Comparison of ENCODE assay signal across 10 mouse cellular contexts in genomic region chr5:112335473-112335872, GRCm38 (mm10). TPM values are rescaled to one million over a fixed set of nuclear protein-coding genes. Genes with fewer than 3 reads are reported as not detected.
DNase-seq lines count a peak whose midpoint lies in the region; ATAC-seq and TF ChIP-seq lines count a peak whose summit lies in the region.
"Had no signal": no experiment of that assay in that cellular context is flagged by ENCODE, and none has a peak within 500 bp of the region (broad histone marks: within the 10 kb centered on the region; RNA-seq: fewer than 3 reads in every experiment).

No protein-coding gene starts in this region.

- TF ChIP-seq POLR2A in testis, adult 2 months (IDR thresholded peaks at IDR 0.05; ENCODE audit: control insufficient read depth, low read depth, low read length): no peak

- no peaks in the 10 kb centered on the region for H3K4me1 ChIP-seq in testis, adult 2 months (ENCODE audit: control insufficient read depth, insufficient read depth, low read length)
- H3K4me1 ChIP-seq in embryonic facial prominence, embryonic 11.5 days (ENCODE audit: control insufficient read depth, insufficient read depth, low read length): no peaks in the 10 kb centered on the region
- H3K4me1 ChIP-seq: heart, embryonic 13.5 days; neural tube, embryonic 13.5 days had no signal

- TF ChIP-seq CTCF in testis, adult 2 months (IDR thresholded peaks at IDR 0.05; ENCODE audit: control insufficient read depth, insufficient read depth, insufficient replicate concordance, low read depth, low read length): peak; percentile 63; the same call in 1 of the 2 replicates

- H3K4me2 ChIP-seq in embryonic facial prominence, embryonic 11.5 days (ENCODE audit: low read depth, low read length): no peak overlapping the region
- H3K4me2 ChIP-seq: heart, embryonic 13.5 days; neural tube, embryonic 13.5 days had no signal

- no peak overlapping the region for H3K27ac ChIP-seq in testis, adult 2 months (ENCODE audit: control insufficient read depth, insufficient read depth, low read depth, low read length)
- H3K27ac ChIP-seq in embryonic facial prominence, embryonic 11.5 days (replicated peaks; ENCODE audit: low read depth, low read length): no peak overlapping the region
- H3K27ac ChIP-seq: heart, embryonic 13.5 days; neural tube, embryonic 13.5 days had no signal

- H3K9ac ChIP-seq in embryonic facial prominence, embryonic 11.5 days (replicated peaks; ENCODE audit: low read length): no peak overlapping the region
- H3K9ac ChIP-seq: heart, embryonic 13.5 days; neural tube, embryonic 13.5 days had no signal

- no peak for ATAC-seq in embryonic facial prominence, embryonic 11.5 days (replicated peaks; ENCODE audit: insufficient number of reproducible peaks, low FRiP score, low TSS enrichment, low read depth)
- ATAC-seq in megakaryocyte, adult 5-6 weeks (ENCODE audit: poor library complexity, severe bottlenecking): peak; percentile 84

- no peak overlapping the region for H3K4me3 ChIP-seq in testis, adult 2 months (ENCODE audit: control insufficient read depth, low read depth, low read length)
- H3K4me3 ChIP-seq in embryonic facial prominence, embryonic 11.5 days (ENCODE audit: low read depth, low read length): no peak overlapping the region
- H3K4me3 ChIP-seq: heart, embryonic 13.5 days; neural tube, embryonic 13.5 days had no signal

- H3K36me3 ChIP-seq in testis, adult 2 months (ENCODE audit: control insufficient read depth, insufficient read depth, low read length): peaks cover 6% of the 10 kb centered on the region
- peaks cover 23% of the 10 kb centered on the region for H3K36me3 ChIP-seq in embryonic facial prominence, embryonic 11.5 days (replicated peaks; ENCODE audit: control insufficient read depth, insufficient read depth, low read depth, low read length)
- H3K36me3 ChIP-seq in splenic B cell, adult 2 months (ENCODE audit: control insufficient read depth, insufficient read depth, low read length, poor library complexity, severe bottlenecking): peaks cover 24% of the 10 kb centered on the region

- peak; percentile 50 to 54 for DNase-seq in adrenal gland, adult 18-20 months (ENCODE audit: low spot score in 2 of 2)
- no peak for DNase-seq in adrenal gland, postnatal 4 days (ENCODE audit: low spot score in 2 of 2)
- no peak for DNase-seq in testis, postnatal 14 days (ENCODE audit: low spot score)
- peak; percentile 68 for DNase-seq in embryonic facial prominence, embryonic 11.5 days (ENCODE audit: low spot score)
- peak; percentile 69 for DNase-seq in kidney, postnatal 14 days
- DNase-seq in splenic B cell, adult 2 months (ENCODE audit: low read depth, low spot score): peak; percentile 78

- no peaks in the 10 kb centered on the region for H3K9me3 ChIP-seq in embryonic facial prominence, embryonic 11.5 days (replicated peaks; ENCODE audit: control insufficient read depth, low read length)
- H3K9me3 ChIP-seq: heart, embryonic 13.5 days; neural tube, embryonic 13.5 days had no signal

- no peaks in the 10 kb centered on the region for H3K27me3 ChIP-seq in testis, adult 2 months (ENCODE audit: control insufficient read depth, insufficient read depth, low read length)
- no peaks in the 10 kb centered on the region for H3K27me3 ChIP-seq in embryonic facial prominence, embryonic 11.5 days (ENCODE audit: control insufficient read depth, insufficient read depth, low read length)
- H3K27me3 ChIP-seq in splenic B cell, adult 2 months (ENCODE audit: control insufficient read depth, insufficient read depth, low read length, poor library complexity, severe bottlenecking): no peaks in the 10 kb centered on the region
- H3K27me3 ChIP-seq: heart, embryonic 13.5 days; neural tube, embryonic 13.5 days had no signal

- 31% methylated on average over 2 of the region's 2 CpGs for WGBS in embryonic facial prominence, embryonic 11.5 days

RNA-seq across cellular contexts. Expression of gene Srrd, which starts 7.4 kb away (rescaled TPM):
- total RNA-seq in adrenal gland, adult 18-20 months (2021): 10 to 100 TPM; 60.5 to 65.1 TPM
- 10 to 100 TPM; 21.4 to 28.4 TPM for total RNA-seq in adrenal gland, postnatal 4 days (2021)
- 107 and 118 TPM in 2 replicates for polyA plus RNA-seq in testis, adult 2 months (2012; rRNA removed)
- 45.7 and 52.8 TPM in 2 replicates for polyA plus RNA-seq in embryonic facial prominence, embryonic 11.5 days (2014; fragmentation: Nextera tagmentation; extraction: Ambion mirVana)
- total RNA-seq in megakaryocyte, adult 5-6 weeks (2015): 31.2 and 35.1 TPM in 2 replicates
- total RNA-seq in megakaryocyte, adult 5-6 weeks (2017): 20.7 and 21.7 TPM in 2 replicates

RNA-seq across cellular contexts. Expression of gene Hps4, which starts 7.4 kb away (rescaled TPM):
- total RNA-seq in adrenal gland, adult 18-20 months (2021): 10 to 100 TPM; 54.1 to 60.5 TPM
- total RNA-seq in adrenal gland, postnatal 4 days (2021): 10 to 100 TPM; 32.8 to 37.2 TPM
- polyA plus RNA-seq in testis, adult 2 months (2012; rRNA removed): 64.6 and 73.8 TPM in 2 replicates
- polyA plus RNA-seq in embryonic facial prominence, embryonic 11.5 days (2014; fragmentation: Nextera tagmentation; extraction: Ambion mirVana): 28.6 and 35.4 TPM in 2 replicates
- total RNA-seq in megakaryocyte, adult 5-6 weeks (2015): 14.7 and 18.8 TPM in 2 replicates
- 13.4 and 14.9 TPM in 2 replicates for total RNA-seq in megakaryocyte, adult 5-6 weeks (2017)

RNA-seq across cellular contexts. Expression of gene Tfip11, which starts 9.3 kb away (rescaled TPM):
- total RNA-seq in adrenal gland, adult 18-20 months (2021): 10 to 100 TPM; 38.6 to 41.8 TPM
- total RNA-seq in adrenal gland, postnatal 4 days (2021): 10 to 100 TPM; 35.9 to 43.0 TPM
- 31.6 and 33.1 TPM in 2 replicates for polyA plus RNA-seq in testis, adult 2 months (2012; rRNA removed)
- polyA plus RNA-seq in embryonic facial prominence, embryonic 11.5 days (2014; fragmentation: Nextera tagmentation; extraction: Ambion mirVana): 19.3 and 23.0 TPM in 2 replicates
- total RNA-seq in megakaryocyte, adult 5-6 weeks (2015): 11.3 and 11.7 TPM in 2 replicates
- total RNA-seq in megakaryocyte, adult 5-6 weeks (2017): 11.6 and 14.5 TPM in 2 replicates

RNA-seq across cellular contexts. Expression of gene Gm6583, which starts 20.4 kb away (rescaled TPM):
- total RNA-seq in adrenal gland, adult 18-20 months (2021): not detected
- total RNA-seq in adrenal gland, postnatal 4 days (2021): under 1 TPM in 1 of 2 experiments, not detected in 1; 0.23 TPM
- 3.2 and 3.3 TPM in 2 replicates for polyA plus RNA-seq in testis, adult 2 months (2012; rRNA removed)
- polyA plus RNA-seq in embryonic facial prominence, embryonic 11.5 days (2014; fragmentation: Nextera tagmentation; extraction: Ambion mirVana): 0.08 and 0.18 TPM in 2 replicates
- 0.23 TPM in 1 of 2 replicates, not detected in the other for total RNA-seq in megakaryocyte, adult 5-6 weeks (2015)
- 0.73 and 1.2 TPM in 2 replicates for total RNA-seq in megakaryocyte, adult 5-6 weeks (2017)

RNA-seq across cellular contexts. Expression of gene Tpst2, which starts 59.0 kb away (rescaled TPM):
- total RNA-seq in adrenal gland, adult 18-20 months (2021): 100 to 1,000 TPM; 208 to 233 TPM
- 100 to 1,000 TPM; 135 to 140 TPM for total RNA-seq in adrenal gland, postnatal 4 days (2021)
- polyA plus RNA-seq in testis, adult 2 months (2012; rRNA removed): 6.6 and 8.3 TPM in 2 replicates
- 29.0 and 30.1 TPM in 2 replicates for polyA plus RNA-seq in embryonic facial prominence, embryonic 11.5 days (2014; fragmentation: Nextera tagmentation; extraction: Ambion mirVana)
- 52.1 and 57.5 TPM in 2 replicates for total RNA-seq in megakaryocyte, adult 5-6 weeks (2015)
- 69.2 and 77.0 TPM in 2 replicates for total RNA-seq in megakaryocyte, adult 5-6 weeks (2017)

Comparison
In these comparisons a context has a peak if more than half of its experiments do, and no peak if none do; other contexts are left out.
1. DNase-seq: peak in adrenal gland, adult 18-20 months (2 of 2), embryonic facial prominence, embryonic 11.5 days (single experiment), kidney, postnatal 14 days (single experiment) and splenic B cell, adult 2 months (single experiment); none in adrenal gland, postnatal 4 days (0 of 2) and testis, postnatal 14 days (single experiment).